Mouse (Mus musculus) neural tube, embryonic 12.5 days (tissue): Measurements from ENCODE around the gene Vangl2. TPM values are rescaled to one million over a fixed set of nuclear protein-coding genes. Genes with fewer than 3 reads are reported as not detected.
A peak's percentile ranks its signal among the peaks of the same experiment; 100 is the strongest.

Experiments used
- ATAC-seq: fragments of 200-750 bp; cut with Nextera tagmentation; 2 replicates; pipeline ENCODE4 v1.8.0; 2017; ENCODE audit warnings: low read depth, mild to moderate bottlenecking, moderate TSS enrichment, moderate library complexity; ENCODE audit not compliant: low FRiP score
- H3K27ac ChIP-seq: fragments of 300-500 bp; sonication (generic); 2 replicates; pipeline ENCODE4 v1.5.1; 2016
- H3K27me3 ChIP-seq: fragments of 300-500 bp; sonication (generic); replicated peaks from 2 replicates; pipeline ENCODE4 v1.6.1; 2016; ENCODE audit warnings: mild to moderate bottlenecking
- H3K36me3 ChIP-seq: fragments of 300-500 bp; sonication (generic); 2 replicates; pipeline ENCODE4 v1.6.1; 2016; ENCODE audit warnings: mild to moderate bottlenecking
- H3K4me1 ChIP-seq: fragments of 300-500 bp; sonication (generic); 2 replicates; pipeline ENCODE4 v1.6.1; 2016
- H3K4me2 ChIP-seq: fragments of 300-500 bp; sonication (generic); replicated peaks from 2 replicates; pipeline ENCODE4 v1.6.1; 2016; ENCODE audit warnings: mild to moderate bottlenecking
- H3K4me3 ChIP-seq: fragments of 300-500 bp; sonication (generic); 2 replicates; pipeline ENCODE4 v1.5.1; 2016
- H3K9ac ChIP-seq: fragments of 300-500 bp; sonication (generic); 2 replicates; pipeline ENCODE4 v1.6.1; 2016; ENCODE audit warnings: mild to moderate bottlenecking
- H3K9me3 ChIP-seq: fragments of 300-500 bp; sonication (generic); 2 replicates; pipeline ENCODE4 v1.6.1; 2016; ENCODE audit warnings: mild to moderate bottlenecking
- WGBS: fragments of 180-500 bp; shearing (Covaris S2); methylation state at CpG from one replicate; pipeline ENCODE4 v1.1.7; 2016; 5-methylcytosine and 5-hydroxymethylcytosine counted together
- polyA plus RNA-seq: library from polyadenylated mRNA; unstranded; fragments of >200 nt; fragmentation: Nextera tagmentation; extraction: Ambion mirVana; gene quantifications from 2 replicates; pipeline ENCODE4 v1.2.1, GENCODE M21; 2016

Gene Vangl2
- polyA plus RNA-seq, 1 experiment from 2014 or later, result 69.7 TPM

DNA sequence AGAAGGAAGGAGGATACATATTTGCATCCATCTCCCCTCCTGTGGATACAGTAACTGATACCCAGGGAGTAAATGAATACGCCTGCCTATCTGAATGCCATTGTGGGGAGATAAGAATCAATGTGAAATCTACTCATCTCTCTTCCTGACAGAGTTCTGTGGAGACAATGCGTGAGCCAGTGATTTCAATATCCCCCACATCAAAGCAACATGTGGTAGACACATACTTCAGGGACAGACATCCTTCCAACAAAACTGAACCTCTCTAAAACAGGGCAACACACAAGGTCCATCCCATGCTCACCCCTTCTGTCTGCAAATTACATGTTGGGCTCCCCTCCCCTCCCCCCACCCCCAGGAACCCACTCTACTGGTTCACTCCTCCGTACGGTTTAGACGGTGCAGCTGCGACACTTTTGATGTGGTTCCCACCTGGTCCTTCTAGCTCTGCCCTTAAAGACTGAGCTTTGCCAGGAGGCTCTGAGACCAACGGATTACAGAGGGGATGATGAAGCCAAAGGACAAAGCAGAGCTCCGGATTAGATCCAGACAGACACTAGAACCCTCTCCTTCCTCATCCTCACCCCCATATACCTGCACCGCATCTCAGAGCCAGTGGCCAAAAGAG is 12.8 kb downstream of the Vangl2 start:
- Histone ChIP-seq H3K27ac (peak overlapping the region; percentile 90), H3K4me1 (peaks cover 84% of the 10 kb centered on the region), H3K27me3 (no peaks in the 10 kb centered on the region), H3K9me3 (no peaks in the 10 kb centered on the region), H3K4me3 (no peak overlapping the region), H3K4me2 (peak overlapping the region; percentile 55), H3K9ac (peak overlapping the region; percentile 40; the same call in 1 of the 2 replicates), H3K36me3 (peaks cover 24% of the 10 kb centered on the region)
- no peak for ATAC-seq
- 37% methylated on average over 9 of the region's 9 CpGs for WGBS

GRCm38 (mm10) chr1:172014771-172015170 is 13.5 kb downstream of the Vangl2 start:
- Histone ChIP-seq H3K27ac (peak overlapping the region; percentile 51; the same call in 1 of the 2 replicates), H3K4me2 (peak overlapping the region; percentile 55), H3K36me3 (peaks cover 30% of the 10 kb centered on the region), H3K9ac (0 out of 2 replicates have a peak overlapping the region, but pooled peaks have one; percentile 42), H3K4me3 (no peak overlapping the region), H3K4me1 (peaks cover 77% of the 10 kb centered on the region), H3K27me3 (no peaks in the 10 kb centered on the region), H3K9me3 (no peaks in the 10 kb centered on the region)
- no peak for ATAC-seq
- WGBS, result 22% methylated on average over 9 of the region's 9 CpGs

- ATAC-seq, result no peak
- Histone ChIP-seq H3K27me3 (no peaks in the 10 kb centered on the region), H3K27ac (no peak overlapping the region), H3K36me3 (peaks cover 58% of the 10 kb centered on the region), H3K4me1 (peaks cover 50% of the 10 kb centered on the region), H3K9me3 (no peaks in the 10 kb centered on the region), H3K4me2 (no peak overlapping the region), H3K4me3 (no peak overlapping the region), H3K9ac (no peak overlapping the region)
- WGBS, result 16% methylated on average over 5 of the region's 5 CpGs
Measured at GRCm38 (mm10) chr1:172012030-172012429, 16.2 kb downstream of the Vangl2 start.

DNA sequence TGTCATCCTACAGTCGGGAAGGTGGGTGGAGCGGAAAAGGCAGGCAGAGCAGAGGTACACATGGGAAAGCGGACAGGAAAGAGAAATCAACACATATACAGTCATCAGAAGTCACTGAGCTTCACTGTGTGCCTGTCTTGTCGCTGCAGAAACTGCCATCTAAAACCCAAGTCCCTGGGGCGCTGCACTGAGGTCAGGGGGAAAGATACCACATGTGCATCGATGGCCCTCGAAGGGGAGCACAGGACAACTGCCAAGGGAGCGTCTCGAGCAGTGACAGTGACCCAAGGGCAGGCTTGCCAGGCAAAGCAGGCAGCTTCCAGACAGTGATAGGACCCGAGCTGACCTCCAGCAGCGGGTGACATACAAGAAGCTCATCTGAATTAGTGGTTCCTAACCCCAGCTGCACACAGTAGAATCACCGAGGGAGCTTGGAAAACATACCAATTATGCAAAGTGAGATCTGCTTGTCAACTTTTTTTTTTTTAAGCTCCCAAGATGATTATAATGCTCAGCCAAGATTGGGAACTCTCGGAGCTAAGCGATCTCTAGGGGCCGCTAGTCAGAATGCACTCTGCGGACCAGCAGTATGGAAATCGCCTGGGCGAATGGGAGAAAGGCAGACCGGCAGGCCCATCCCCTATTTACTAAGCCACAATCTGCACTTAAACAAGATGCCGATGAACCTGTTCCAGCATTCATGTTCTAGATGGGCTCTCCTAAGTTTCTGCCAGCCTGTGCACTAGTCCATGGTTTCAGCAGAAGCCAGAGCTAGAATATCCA is 18.0 kb downstream of the Vangl2 start:
- Histone ChIP-seq H3K27me3 (no peaks in the 10 kb centered on the region), H3K9me3 (no peaks in the 10 kb centered on the region), H3K9ac (no peak overlapping the region), H3K4me2 (no peak overlapping the region), H3K36me3 (peaks cover 76% of the 10 kb centered on the region), H3K27ac (no peak overlapping the region), H3K4me3 (no peak overlapping the region), H3K4me1 (peaks cover 32% of the 10 kb centered on the region)
- ATAC-seq, result no peak
- 88% methylated on average over 20 of the region's 20 CpGs for WGBS

DNA sequence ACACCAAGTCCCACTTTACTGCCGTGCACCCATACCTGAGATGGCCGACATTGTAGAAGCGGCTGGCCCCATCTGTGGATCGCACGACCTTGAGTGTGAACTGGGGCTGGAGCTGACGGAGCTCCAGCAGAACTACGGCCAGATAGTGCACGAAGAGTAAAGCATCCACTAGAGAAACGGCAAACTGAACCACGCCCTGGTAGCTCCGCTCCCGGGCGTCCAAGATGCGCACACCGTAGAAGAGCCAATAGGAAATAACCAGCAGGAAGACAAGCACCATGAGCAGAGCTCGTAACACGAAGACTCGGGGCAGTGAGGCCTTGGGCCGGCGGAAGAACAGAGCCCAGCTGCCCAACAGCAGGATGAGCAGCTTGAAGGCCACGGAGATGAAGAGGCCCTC is 18.8 kb downstream of the Vangl2 start:
- H3K4me1 ChIP-seq, result peaks cover 24% of the 10 kb centered on the region
- H3K36me3 ChIP-seq, result peaks cover 84% of the 10 kb centered on the region
- no peaks in the 10 kb centered on the region for H3K27me3 ChIP-seq
- no peak overlapping the region for H3K27ac ChIP-seq
- no peak overlapping the region for H3K9ac ChIP-seq
- 94% methylated on average over 21 of the region's 21 CpGs for WGBS
- no peak overlapping the region for H3K4me3 ChIP-seq
- no peak for ATAC-seq
- H3K9me3 ChIP-seq, result no peaks in the 10 kb centered on the region
- H3K4me2 ChIP-seq, result no peak overlapping the region

GRCm38 (mm10) chr1:172008351-172008750 is 19.9 kb downstream of the Vangl2 start:
- Histone ChIP-seq H3K9me3 (no peaks in the 10 kb centered on the region), H3K36me3 (peaks cover 95% of the 10 kb centered on the region), H3K27me3 (no peaks in the 10 kb centered on the region), H3K9ac (no peak overlapping the region), H3K27ac (no peak overlapping the region), H3K4me2 (no peak overlapping the region), H3K4me1 (peaks cover 13% of the 10 kb centered on the region), H3K4me3 (no peak overlapping the region)
- WGBS, result 89% methylated on average over 9 of the region's 9 CpGs
- no peak for ATAC-seq

DNA sequence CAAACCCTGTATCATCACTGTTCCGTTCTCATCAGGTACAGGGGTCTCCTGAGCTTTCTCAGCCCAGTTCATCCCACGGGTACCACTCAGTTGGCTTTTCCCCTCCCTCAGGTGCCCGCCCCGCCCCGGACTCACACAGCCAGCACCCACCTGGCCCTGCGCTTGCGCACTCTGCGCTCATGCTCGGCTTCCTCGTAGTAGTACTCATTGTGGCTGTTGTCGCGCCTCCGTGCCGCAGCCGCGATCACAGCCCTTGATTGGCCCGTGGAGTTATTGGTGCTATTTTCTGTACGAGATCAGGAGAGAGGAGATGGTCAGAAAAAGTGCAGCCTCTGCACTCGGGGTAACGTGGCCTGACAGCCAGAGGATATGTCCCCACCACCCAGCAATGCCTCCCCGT is 20.5 kb downstream of the Vangl2 start:
- 97% methylated on average over 21 of the region's 21 CpGs for WGBS
- Histone ChIP-seq H3K4me3 (no peak overlapping the region), H3K9ac (no peak overlapping the region), H3K4me2 (no peak overlapping the region), H3K36me3 (peaks cover 95% of the 10 kb centered on the region), H3K27ac (no peak overlapping the region), H3K4me1 (peaks cover 7% of the 10 kb centered on the region), H3K27me3 (no peaks in the 10 kb centered on the region), H3K9me3 (no peaks in the 10 kb centered on the region)
- no peak for ATAC-seq

- WGBS, result 44% methylated on average over 12 of the region's 12 CpGs
- Histone ChIP-seq H3K36me3 (peaks cover 59% of the 10 kb centered on the region), H3K27ac (peak overlapping the region; percentile 16; the same call in 1 of the 2 replicates), H3K27me3 (no peaks in the 10 kb centered on the region), H3K9me3 (no peaks in the 10 kb centered on the region), H3K4me1 (peaks cover 6% of the 10 kb centered on the region), H3K4me2 (no peak overlapping the region), H3K4me3 (no peak overlapping the region), H3K9ac (no peak overlapping the region)
- peak; percentile 57 for ATAC-seq
Measured at GRCm38 (mm10) chr1:172001665-172002064, 26.6 kb downstream of the Vangl2 start.

DNA sequence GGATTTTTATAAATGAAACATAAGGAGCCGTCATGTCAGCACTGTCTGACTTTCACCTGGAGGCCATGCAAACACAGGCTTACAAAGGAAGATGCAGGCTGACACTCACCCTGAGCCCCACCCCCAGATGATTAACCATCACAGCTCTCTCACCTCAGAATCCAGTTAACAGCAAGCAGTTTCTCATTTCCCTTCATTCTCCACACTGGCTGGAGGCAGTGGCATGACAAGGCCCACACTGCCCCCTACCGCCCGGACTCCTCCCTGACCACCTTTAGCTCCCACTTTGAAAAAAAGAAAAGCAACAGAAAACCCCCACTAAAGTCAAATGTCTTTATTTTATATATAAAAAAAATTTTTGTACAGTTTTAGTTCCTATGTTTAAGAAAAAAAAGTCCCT is 27.6 kb downstream of the Vangl2 start:
- no peak overlapping the region for H3K4me3 ChIP-seq
- no peak overlapping the region for H3K9ac ChIP-seq
- no peaks in the 10 kb centered on the region for H3K9me3 ChIP-seq
- ATAC-seq, result peak; percentile 42
- no peak overlapping the region for H3K4me2 ChIP-seq
- H3K27ac ChIP-seq, result no peak overlapping the region
- H3K4me1 ChIP-seq, result peaks cover 6% of the 10 kb centered on the region
- WGBS, result 61% methylated on average over 3 of the region's 3 CpGs
- H3K36me3 ChIP-seq, result peaks cover 49% of the 10 kb centered on the region
- no peaks in the 10 kb centered on the region for H3K27me3 ChIP-seq

- Histone ChIP-seq H3K4me3 (no peak overlapping the region), H3K4me2 (no peak overlapping the region), H3K36me3 (peaks cover 33% of the 10 kb centered on the region), H3K27me3 (no peaks in the 10 kb centered on the region), H3K9me3 (no peaks in the 10 kb centered on the region), H3K27ac (no peak overlapping the region), H3K4me1 (peaks cover 6% of the 10 kb centered on the region), H3K9ac (no peak overlapping the region)
- 93% methylated on average over 13 of the region's 13 CpGs for WGBS
- ATAC-seq, result no peak
Measured at GRCm38 (mm10) chr1:171998820-171999597, 29.2 kb downstream of the Vangl2 start.

DNA sequence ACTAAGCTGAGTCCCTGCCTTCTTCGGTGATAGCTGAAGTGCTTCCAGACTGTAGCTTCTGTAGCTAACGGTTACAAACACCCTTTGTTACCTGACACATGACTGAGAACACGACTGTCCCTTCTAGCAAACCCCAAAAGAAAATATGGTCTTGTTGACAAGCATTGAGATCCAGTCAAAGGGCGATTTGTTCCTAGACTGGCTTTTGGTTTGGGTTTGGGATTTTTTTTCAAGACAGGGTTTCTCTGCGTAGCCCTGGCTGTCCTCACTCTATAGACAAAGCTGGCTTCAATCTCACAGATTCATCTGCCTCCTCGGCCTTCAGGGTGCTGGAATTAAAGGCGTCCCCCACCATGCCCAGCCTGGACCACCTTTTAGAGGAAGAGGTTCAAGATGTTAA is 31.5 kb downstream of the Vangl2 start:
- Histone ChIP-seq H3K36me3 (peaks cover 12% of the 10 kb centered on the region; the same call in 1 of the 2 replicates), H3K27ac (no peak overlapping the region), H3K9me3 (no peaks in the 10 kb centered on the region), H3K4me1 (peaks cover 5% of the 10 kb centered on the region), H3K27me3 (no peaks in the 10 kb centered on the region), H3K9ac (no peak overlapping the region), H3K4me3 (no peak overlapping the region), H3K4me2 (no peak overlapping the region)
- 68% methylated on average over 7 of the region's 7 CpGs for WGBS
- ATAC-seq, result no peak
